Mouse (Mus musculus) liver, embryonic 14.5 days (tissue): ENCODE data around the gene Ecpas. TPM values are rescaled to one million over a fixed set of nuclear protein-coding genes. Genes with fewer than 3 reads are reported as not detected.

Source experiments
- ATAC-seq: fragments of 200-750 bp; cut with Nextera tagmentation; 2 replicates; pipeline ENCODE4 v1.8.0; 2017; ENCODE audit warnings: moderate number of reproducible peaks, mild to moderate bottlenecking, moderate library complexity; ENCODE audit not compliant: insufficient read depth
- DNase-seq, 3 experiments: peaks; one replicate each; pipeline ENCODE4 v3.0.0-alpha.2; 2012 to 2013; ENCODE audit warnings: low read depth in 3 of 3, low spot score in 3 of 3
- H3K27ac ChIP-seq: fragments of 300-500 bp; sonication (generic); 2 replicates; pipeline ENCODE4 v1.5.1; 2014; ENCODE audit warnings: moderate library complexity, mild to moderate bottlenecking, control low read depth, inconsistent platforms
- H3K27me3 ChIP-seq: fragments of 300-500 bp; sonication (generic); 2 replicates; pipeline ENCODE4 v1.6.1; 2014; ENCODE audit warnings: mild to moderate bottlenecking, low read length, moderate library complexity; ENCODE audit not compliant: control insufficient read depth, insufficient read depth
- H3K36me3 ChIP-seq: fragments of 300-500 bp; sonication (generic); replicated peaks from 2 replicates; pipeline ENCODE4 v1.6.1; 2014; ENCODE audit warnings: low read depth; ENCODE audit not compliant: control insufficient read depth, insufficient read depth
- H3K4me1 ChIP-seq, 2 experiments: fragments of 200-500 bp in 1 of 2; fragments of 300-500 bp in 1 of 2; sonication (generic) in 1 of 2; replicated peaks; 2 replicates each; pipeline ENCODE4 v1.6.1; 2012 to 2014; ENCODE audit warnings: antibody characterized with exemption in 1 of 2, inconsistent platforms in 1 of 2, low read length in 1 of 2; ENCODE audit not compliant: control insufficient read depth in 2 of 2, insufficient read depth in 2 of 2
- H3K4me2 ChIP-seq: fragments of 300-500 bp; sonication (generic); 2 replicates; pipeline ENCODE4 v1.6.1; 2014; ENCODE audit warnings: low read depth, mild to moderate bottlenecking, control low read depth, moderate library complexity
- H3K4me3 ChIP-seq, 2 experiments: fragments of 200-500 bp in 1 of 2; fragments of 300-500 bp in 1 of 2; sonication (generic) in 1 of 2; 2 replicates each; pipeline ENCODE4 v1.5.1; 2012 to 2014; ENCODE audit warnings: low read depth in 2 of 2, low read length in 2 of 2, mild to moderate bottlenecking in 2 of 2, control low read depth in 1 of 2, inconsistent platforms in 1 of 2, moderate library complexity in 1 of 2; ENCODE audit not compliant: insufficient read depth in 1 of 2
- H3K9ac ChIP-seq: fragments of 300-500 bp; sonication (generic); replicated peaks from 2 replicates; pipeline ENCODE4 v1.6.1; 2014; ENCODE audit warnings: mild to moderate bottlenecking, control low read depth, moderate library complexity
- H3K9me3 ChIP-seq: fragments of 300-500 bp; sonication (generic); 2 replicates; pipeline ENCODE4 v1.6.1; 2016; ENCODE audit warnings: low read length, mixed read lengths; ENCODE audit not compliant: control insufficient read depth
- CTCF ChIP-seq: IDR thresholded peaks from 2 replicates; pipeline ENCODE4 v1.5.1; 2016; ENCODE audit warnings: antibody characterized with exemption, low read depth, control low read depth
- EP300 ChIP-seq: IDR thresholded peaks from 2 replicates; pipeline ENCODE4 v1.6.1; 2016; ENCODE audit warnings: antibody characterized with exemption, low read depth
- WGBS: fragments of 180-500 bp; shearing (Covaris S2); extraction: QIAGEN DNeasy Blood & Tissue Kit; methylation state at CpG from one replicate; pipeline ENCODE4 v1.1.7; 2014; ENCODE audit not compliant: insufficient replicate concordance; 5-methylcytosine and 5-hydroxymethylcytosine counted together
- polyA plus RNA-seq, 2 experiments: library from polyadenylated mRNA; depleted of rRNA in 1 of 2; stranded (reverse) in 1 of 2; unstranded in 1 of 2; fragments of >200 nt; fragmentation: Nextera tagmentation in 1 of 2; extraction: Ambion mirVana in 1 of 2; gene quantifications; 2 replicates each; pipeline versions ENCODE4 v1.2.1 to v1.2.3; 2012 to 2014

Ecpas gene
- polyA plus RNA-seq, 2 experiments: 9.7 to 16.8 TPM

- WGBS: 1% methylated on average over 109 of the region's 126 CpGs
- ATAC-seq (peak; percentile 67), DNase-seq (peak in 1 of 3 experiments; percentile 41)
- no peaks in the 10 kb centered on the region for H3K27me3 ChIP-seq
- H3K36me3 ChIP-seq: no peaks in the 10 kb centered on the region
- TF ChIP-seq CTCF: no peak
- TF ChIP-seq EP300: no peak
- H3K4me1 ChIP-seq: peaks cover 16 to 19% of the 10 kb centered on the region in 2 experiments
- H3K4me2 ChIP-seq: peak overlapping the region; percentile 74
- no peaks in the 10 kb centered on the region for H3K9me3 ChIP-seq
- peak overlapping the region; percentile 87 to 94 for H3K4me3 ChIP-seq
- H3K27ac ChIP-seq: peak overlapping the region; percentile 72
- H3K9ac ChIP-seq: peak overlapping the region; percentile 80
Measured at GRCm38 (mm10) chr4:58911831-58912628, 519 bp downstream of the Ecpas start.

GRCm38 (mm10) chr4:58911069-58911830 lies 1.3 kb downstream of the Ecpas start:
- Histone ChIP-seq H3K4me3 (peak overlapping the region; percentile 87 to 94), H3K9ac (peak overlapping the region; percentile 80), H3K27ac (peak overlapping the region; percentile 62), H3K27me3 (no peaks in the 10 kb centered on the region), H3K4me1 (peaks cover 16 to 19% of the 10 kb centered on the region in 2 experiments), H3K36me3 (no peaks in the 10 kb centered on the region), H3K9me3 (no peaks in the 10 kb centered on the region), H3K4me2 (peak overlapping the region; percentile 74)
- ATAC-seq (peak; percentile 64), DNase-seq (no peak)
- WGBS: under 1% methylated on average over 54 of the region's 56 CpGs
- no peak for TF ChIP-seq EP300
- TF ChIP-seq CTCF: no peak

- H3K9me3 ChIP-seq: no peaks in the 10 kb centered on the region
Measured at GRCm38 (mm10) chr4:58910175-58911068, 2.1 kb downstream of the Ecpas start.

GRCm38 (mm10) chr4:58907453-58907852 lies 5.1 kb downstream of the Ecpas start:
- Histone ChIP-seq H3K27ac (no peak overlapping the region), H3K4me2 (no peak overlapping the region), H3K36me3 (no peaks in the 10 kb centered on the region), H3K9me3 (no peaks in the 10 kb centered on the region), H3K27me3 (no peaks in the 10 kb centered on the region), H3K4me1 (peaks cover 9% of the 10 kb centered on the region in 2 experiments), H3K9ac (no peak overlapping the region), H3K4me3 (no peak overlapping the region)
- no peak for ATAC-seq
- 19% methylated on average over 1 of the region's 1 CpGs for WGBS
- TF ChIP-seq CTCF (no peak), EP300 (no peak)
- no peak for DNase-seq

More at GRCm38 (mm10) chr4:58910175-58911068, 2.1 kb downstream of the Ecpas start:
- Histone ChIP-seq H3K4me2 (peak overlapping the region; percentile 74), H3K9ac (peak overlapping the region; percentile 80), H3K36me3 (no peaks in the 10 kb centered on the region), H3K27ac (no peak overlapping the region), H3K4me3 (peak overlapping the region; percentile 87 to 94), H3K27me3 (no peaks in the 10 kb centered on the region), H3K4me1 (peaks cover 16 to 17% of the 10 kb centered on the region in 2 experiments)
- DNase-seq (no peak), ATAC-seq (no peak)
- TF ChIP-seq EP300 (no peak), CTCF (no peak)
- 31% methylated on average over 16 of the region's 16 CpGs for WGBS
